Mouse (Mus musculus) neutrophil, adult 83 days (primary cell): ENCODE measurements around the gene Nudt16. TPM values are rescaled to one million over a fixed set of nuclear protein-coding genes. Genes with fewer than 3 reads are reported as not detected.

Source experiments
- total RNA-seq, 2 experiments: library from RNA; stranded (reverse); gene quantifications; one replicate each; pipeline ENCODE4 v1.2.4; 2023

Nudt16 gene
- 10 to 100 TPM in 1 of 2 experiments, 1 to 10 TPM in 1; 9.0 to 11.0 TPM for total RNA-seq

DNA sequence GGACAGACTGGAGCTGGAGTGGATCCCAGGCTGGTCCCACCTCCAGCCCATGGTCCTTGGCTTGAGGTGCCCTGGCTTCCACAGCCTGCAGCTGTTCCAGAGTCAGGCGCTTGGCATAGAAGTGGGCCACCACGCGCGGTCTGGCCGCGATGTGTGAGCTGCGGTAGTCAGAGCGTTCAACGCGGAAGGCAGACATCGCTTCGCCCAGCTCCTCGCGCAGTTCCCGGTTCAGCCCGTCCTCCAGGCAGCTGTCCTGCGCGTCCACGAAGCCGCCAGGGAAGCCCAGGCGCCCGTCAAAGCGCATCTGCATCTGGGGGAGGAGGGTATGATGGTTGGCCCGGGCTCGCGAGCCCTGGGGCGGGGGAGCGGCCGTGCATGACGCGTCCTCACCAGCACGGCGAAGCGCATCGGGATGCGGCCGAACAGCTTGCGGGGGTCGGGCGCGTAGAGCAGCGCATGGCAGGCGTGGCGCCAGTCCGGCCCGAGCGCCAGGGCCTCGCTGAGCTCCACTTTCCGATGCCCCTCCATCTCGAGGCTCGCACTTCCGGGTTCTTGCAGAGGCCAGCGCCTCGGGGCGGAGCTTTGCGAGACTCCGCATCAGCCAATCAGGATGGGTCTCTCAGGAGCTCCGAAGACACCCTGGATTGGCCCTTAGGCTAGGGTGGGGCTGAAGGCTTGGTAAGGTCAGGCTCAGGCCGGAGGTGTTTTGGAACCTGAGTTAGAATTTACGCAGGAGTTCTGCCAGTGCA, at the start of gene Nudt16:
TSS of gene Nudt16 (minus strand) at position 572 of the 749 bp plus-strand sequence.

DNA sequence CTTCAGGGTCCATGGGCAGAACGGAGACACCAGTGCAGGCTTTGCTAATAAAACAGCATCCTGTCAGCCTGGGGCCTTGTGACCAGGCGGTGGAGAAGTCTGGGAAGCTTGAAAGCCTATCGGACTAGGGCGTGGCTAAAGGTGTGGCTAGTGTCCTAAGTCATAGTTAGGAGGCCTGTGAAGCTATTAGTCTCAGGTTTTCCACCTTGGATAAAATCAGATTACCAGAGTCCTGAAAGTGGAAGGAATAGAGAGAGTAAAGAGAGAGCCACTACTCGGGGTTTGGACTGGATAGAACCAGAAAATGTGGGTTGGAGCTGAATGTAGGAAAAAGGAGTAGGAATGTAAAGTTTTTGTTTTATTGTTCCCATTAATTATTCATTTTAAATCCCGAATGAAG, 13.4 kb upstream of the Nudt16 start, which contains the start of gene 1700080E11Rik:
TSS of gene 1700080E11Rik (minus strand) at position 101 of the 400 bp plus-strand sequence.

Other genes with a start within 250 kb of the Nudt16 start
- gene Mrpl3, start 78.6 kb downstream of the Nudt16 start, total RNA-seq: 10 to 100 TPM; 23.2 to 27.3 TPM
- not detected for gene 1700080E11Rik, start 13.3 kb upstream of the Nudt16 start, total RNA-seq